Mouse (Mus musculus) lung, postnatal 0 days (tissue): Measurements from ENCODE around the gene Cisd2.

Experiments used
- CTCF ChIP-seq: IDR thresholded peaks from 2 replicates; pipeline ENCODE4 v1.5.1; 2016; ENCODE audit warnings: antibody characterized with exemption, mild to moderate bottlenecking
- EP300 ChIP-seq: IDR thresholded peaks from 2 replicates; pipeline ENCODE4 v1.6.1; 2016; ENCODE audit warnings: antibody characterized with exemption, mild to moderate bottlenecking, control low read depth

DNA sequence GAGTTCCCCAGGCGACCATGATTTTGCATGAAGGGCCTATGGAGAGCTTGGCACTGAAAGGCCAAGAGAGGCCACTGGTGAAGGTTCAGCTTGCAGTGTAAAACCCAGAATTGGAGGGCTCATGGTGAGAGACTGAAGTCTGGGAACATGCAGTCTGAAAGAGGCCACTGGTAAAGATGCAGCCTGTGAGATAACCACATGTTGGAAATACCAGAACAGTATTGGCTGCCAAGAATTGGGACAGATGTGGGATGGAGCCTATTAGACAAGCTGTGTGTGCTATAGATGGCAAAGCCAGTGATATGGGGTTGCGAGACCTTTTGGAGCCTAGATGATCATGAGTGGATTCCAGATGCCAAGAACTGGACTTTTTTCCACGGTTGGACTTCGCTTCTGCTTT is 43.9 kb downstream of the Cisd2 start:
- no peak for TF ChIP-seq CTCF
- TF ChIP-seq EP300: no peak
